Mouse (Mus musculus): Measurements from ENCODE around the gene Mrps23.
"Not testable (repeated sequence)": the region's sequence is repeated elsewhere in the genome, so short reads cannot be mapped to it uniquely, and the experiment has no call there.

The Mrps23 gene

GRCm38 (mm10) chr11:88172601-88173325 is 31.4 kb upstream of the Mrps23 start:
- in situ Hi-C loops (cut with MboI; ENCODE audit: low sequenced_read_pairs): no loop called here

GRCm38 (mm10) chr11:88173386-88174025 is 30.7 kb upstream of the Mrps23 start:
- in situ Hi-C loops (cut with MboI; ENCODE audit: low sequenced_read_pairs): no loop called here

GRCm38 (mm10) chr11:88180467-88180958 is 23.7 kb upstream of the Mrps23 start:
- in situ Hi-C loops (cut with MboI; ENCODE audit: low sequenced_read_pairs): no loop called here

- in situ Hi-C loops (cut with MboI; ENCODE audit: low sequenced_read_pairs): no loop called here
These were observed 23.1 kb upstream of the Mrps23 start for GRCm38 (mm10) chr11:88180959-88181619.

GRCm38 (mm10) chr11:88184632-88185180 is 19.5 kb upstream of the Mrps23 start:
- in situ Hi-C loops (cut with MboI; ENCODE audit: low sequenced_read_pairs): loop anchor here (5.0 kb wide), 1 partner anchor 127 kb away; no protein-coding TSS in a partner anchor

- in situ Hi-C loops (cut with MboI; ENCODE audit: low sequenced_read_pairs): loop anchor here (5.0 kb wide), 1 partner anchor 129 kb away; no protein-coding TSS in a partner anchor
These were observed 17.9 kb upstream of the Mrps23 start for GRCm38 (mm10) chr11:88186078-88186946.

- in situ Hi-C loops (cut with MboI; ENCODE audit: low sequenced_read_pairs): loop anchor here (5.0 kb wide), 1 partner anchor 130 kb away; no protein-coding TSS in a partner anchor
These were observed 17.3 kb upstream of the Mrps23 start for GRCm38 (mm10) chr11:88186947-88187243.

GRCm38 (mm10) chr11:88187417-88188133 is 16.6 kb upstream of the Mrps23 start:
- in situ Hi-C loops (cut with MboI; ENCODE audit: low sequenced_read_pairs): loop anchor here (5.0 kb wide), 1 partner anchor 130 kb away; no protein-coding TSS in a partner anchor

- in situ Hi-C loops (cut with MboI; ENCODE audit: low sequenced_read_pairs): loop anchor here (5.0 kb wide), 1 partner anchor 131 kb away; no protein-coding TSS in a partner anchor
These were observed 16.0 kb upstream of the Mrps23 start for GRCm38 (mm10) chr11:88188216-88188615.

- in situ Hi-C loops (cut with MboI; ENCODE audit: low sequenced_read_pairs): loop anchor here (5.0 kb wide), 1 partner anchor 131 kb away; no protein-coding TSS in a partner anchor
These were observed 15.6 kb upstream of the Mrps23 start for GRCm38 (mm10) chr11:88188635-88189034.

GRCm38 (mm10) chr11:88192595-88192994 is 11.6 kb upstream of the Mrps23 start:
- in situ Hi-C loops (cut with MboI; ENCODE audit: low sequenced_read_pairs): no loop called here

GRCm38 (mm10) chr11:88193098-88193823 is 10.9 kb upstream of the Mrps23 start:
- in situ Hi-C loops (cut with MboI; ENCODE audit: low sequenced_read_pairs): no loop called here

GRCm38 (mm10) chr11:88193824-88194696 is 10.1 kb upstream of the Mrps23 start:
- in situ Hi-C loops (cut with MboI; ENCODE audit: low sequenced_read_pairs): no loop called here

GRCm38 (mm10) chr11:88195699-88196098 is 8.5 kb upstream of the Mrps23 start:
- in situ Hi-C loops (cut with MboI; ENCODE audit: low sequenced_read_pairs): not testable (repeated sequence)

- in situ Hi-C loops (cut with MboI; ENCODE audit: low sequenced_read_pairs): no loop called here
These were observed 7.0 kb upstream of the Mrps23 start for GRCm38 (mm10) chr11:88197153-88197576.

- in situ Hi-C loops (cut with MboI; ENCODE audit: low sequenced_read_pairs): no loop called here
These were observed 6.0 kb upstream of the Mrps23 start for GRCm38 (mm10) chr11:88198223-88198622.

GRCm38 (mm10) chr11:88201172-88201571 is 3.0 kb upstream of the Mrps23 start:
- in situ Hi-C loops (cut with MboI; ENCODE audit: low sequenced_read_pairs): loop anchor here (5.0 kb wide), 1 partner anchor 234 kb away; no protein-coding TSS in a partner anchor

- in situ Hi-C loops (cut with MboI; ENCODE audit: low sequenced_read_pairs): loop anchor here (5.0 kb wide), 1 partner anchor 235 kb away; no protein-coding TSS in a partner anchor
These were observed 2.1 kb upstream of the Mrps23 start for GRCm38 (mm10) chr11:88202077-88202476.

Data from CH12F3 (cell line).